Mouse (Mus musculus) testis, postnatal 14 days (tissue): ENCODE data around the gene Slc13a2.

ENCODE experiments used
- DNase-seq: peaks from one replicate; pipeline ENCODE4 v3.0.0; 2021; ENCODE audit warnings: low spot score

Gene Slc13a2

GRCm38 (mm10) chr11:78392728-78393127 is 29.3 kb downstream of the Slc13a2 start:
- DNase-seq = no peak

GRCm38 (mm10) chr11:78386508-78387043 is 35.4 kb downstream of the Slc13a2 start, which contains the start of gene Foxn1:
Gene Foxn1, minus strand, starts transcription at chr11:78386558.
- DNase-seq = no peak

- no peak for DNase-seq
These were observed 36.2 kb downstream of the Slc13a2 start for GRCm38 (mm10) chr11:78385776-78386175.

GRCm38 (mm10) chr11:78382701-78383100 is 39.3 kb downstream of the Slc13a2 start:
- DNase-seq = no peak

GRCm38 (mm10) chr11:78382286-78382685 is 39.7 kb downstream of the Slc13a2 start:
- DNase-seq = no peak

- DNase-seq = no peak
These were observed 41.0 kb downstream of the Slc13a2 start for GRCm38 (mm10) chr11:78380996-78381395.

GRCm38 (mm10) chr11:78380351-78380750 is 41.7 kb downstream of the Slc13a2 start:
- no peak for DNase-seq

GRCm38 (mm10) chr11:78377549-78378159 is 44.4 kb downstream of the Slc13a2 start:
- DNase-seq = no peak

GRCm38 (mm10) chr11:78374147-78374546 is 47.9 kb downstream of the Slc13a2 start:
- DNase-seq = no peak

GRCm38 (mm10) chr11:78372610-78373009 is 49.4 kb downstream of the Slc13a2 start:
- no peak for DNase-seq

- no peak for DNase-seq
These were observed 49.9 kb downstream of the Slc13a2 start for GRCm38 (mm10) chr11:78372166-78372565.

GRCm38 (mm10) chr11:78371711-78372110 is 50.3 kb downstream of the Slc13a2 start:
- DNase-seq = no peak

- no peak for DNase-seq
These were observed 51.6 kb downstream of the Slc13a2 start for GRCm38 (mm10) chr11:78370389-78370788.

GRCm38 (mm10) chr11:78367456-78368225 is 54.4 kb downstream of the Slc13a2 start:
- no peak for DNase-seq

- no peak for DNase-seq
These were observed 57.9 kb downstream of the Slc13a2 start for GRCm38 (mm10) chr11:78364103-78364502.

GRCm38 (mm10) chr11:78363309-78364007 is 58.6 kb downstream of the Slc13a2 start:
- no peak for DNase-seq

GRCm38 (mm10) chr11:78360789-78361131 is 61.3 kb downstream of the Slc13a2 start:
- no peak for DNase-seq

- DNase-seq = peak; percentile 60
These were observed 61.8 kb downstream of the Slc13a2 start for GRCm38 (mm10) chr11:78360125-78360788.

- peak; percentile 80 for DNase-seq
These were observed 63.5 kb downstream of the Slc13a2 start for GRCm38 (mm10) chr11:78358330-78359007.

- DNase-seq = no peak
These were observed 66.4 kb downstream of the Slc13a2 start for GRCm38 (mm10) chr11:78355471-78356238.

GRCm38 (mm10) chr11:78354905-78355304 is 67.1 kb downstream of the Slc13a2 start:
- DNase-seq = no peak
